Mouse (Mus musculus) heart, postnatal 36 days (tissue): ENCODE measurements around the gene Gtsf1l. TPM values are rescaled to one million over a fixed set of nuclear protein-coding genes. Genes with fewer than 3 reads are reported as not detected.

Experiments used
- DNase-seq, 2 experiments: peaks; one replicate each; pipeline ENCODE4 v3.0.0; 2021 to 2022
- intact Hi-C: fragments of 180-260 bp; cut with DNase I; formaldehyde crosslinking; loops from one replicate; pipeline ENCODE4 v1.15.1; 2025
- total RNA-seq, 2 experiments: library from RNA; stranded (reverse); gene quantifications; 2 replicates each; pipeline ENCODE4 v1.2.3; 2021

Gene Gtsf1l
- total RNA-seq, result not detected

DNA sequence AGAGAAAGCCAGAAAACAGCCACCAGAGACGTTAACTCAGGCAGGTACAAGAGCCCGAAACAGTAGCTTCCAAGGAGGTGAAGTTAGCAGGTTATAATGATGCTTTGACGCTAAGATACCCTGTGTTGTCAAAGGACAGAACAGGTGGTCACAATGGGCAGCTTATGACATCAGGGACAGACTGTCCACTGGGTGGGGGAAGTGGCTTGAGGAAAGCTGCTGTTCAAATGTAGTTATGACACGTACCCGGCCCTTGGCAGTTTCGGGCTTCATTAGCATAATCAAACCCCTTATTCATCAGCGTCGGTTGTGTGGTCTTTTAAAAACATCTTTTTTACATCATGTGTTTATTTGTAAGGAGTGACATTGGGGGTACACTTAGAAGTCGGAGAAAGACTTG, at the start of gene Gtsf1l:
Gtsf1l (minus strand) TSS at position 128 of the 400 bp plus-strand sequence.
- DNase-seq, result no peak
- intact Hi-C loops, result no loop called here

DNA sequence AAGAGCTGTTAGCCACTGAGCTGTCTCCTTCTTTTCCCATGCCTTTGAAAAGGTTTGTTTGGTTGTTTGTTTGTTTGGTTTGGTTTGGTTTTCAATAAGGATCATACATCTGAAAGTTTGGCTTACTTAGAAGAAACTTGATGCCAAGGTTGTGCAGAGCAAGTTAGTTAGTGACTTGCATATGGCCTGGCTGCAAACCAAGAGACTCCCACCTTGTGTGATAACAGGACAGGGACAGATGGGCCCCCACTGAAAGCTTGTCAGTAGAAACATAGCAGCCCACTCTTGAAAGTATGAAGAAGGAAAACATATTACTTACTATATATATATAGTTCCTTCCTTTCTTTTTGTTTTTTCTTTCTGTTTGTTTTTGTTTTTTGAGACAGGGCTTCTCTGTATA, 49.3 kb upstream of the Gtsf1l start:
- intact Hi-C loops, result no loop called here
- no peak for DNase-seq

- intact Hi-C loops, result no loop called here
- DNase-seq, result no peak
These were observed 48.3 kb upstream of the Gtsf1l start for GRCm38 (mm10) chr2:163135931-163136330.

DNA sequence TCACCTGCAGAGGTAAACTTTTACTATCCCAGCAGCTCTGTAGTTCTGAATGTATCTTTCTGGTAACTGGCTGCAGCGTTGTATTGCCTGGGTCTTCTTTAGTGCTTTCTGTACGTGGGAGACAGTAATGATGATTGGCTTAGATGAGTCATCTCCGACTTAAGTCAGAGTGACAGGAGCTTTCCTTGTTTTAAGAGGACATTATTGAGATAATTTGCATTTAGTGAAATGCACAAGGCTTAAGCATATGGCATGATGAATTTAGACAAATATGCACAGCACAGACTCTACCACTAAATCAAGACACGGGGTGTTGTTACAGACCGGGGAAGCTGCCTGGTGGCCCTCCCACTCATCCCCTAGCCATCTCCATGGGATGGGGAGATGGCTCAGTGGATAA, 44.7 kb upstream of the Gtsf1l start:
- intact Hi-C loops, result no loop called here
- DNase-seq, result no peak

- DNase-seq, result no peak
- intact Hi-C loops, result no loop called here
These were observed 43.2 kb upstream of the Gtsf1l start for GRCm38 (mm10) chr2:163130837-163131236.

DNA sequence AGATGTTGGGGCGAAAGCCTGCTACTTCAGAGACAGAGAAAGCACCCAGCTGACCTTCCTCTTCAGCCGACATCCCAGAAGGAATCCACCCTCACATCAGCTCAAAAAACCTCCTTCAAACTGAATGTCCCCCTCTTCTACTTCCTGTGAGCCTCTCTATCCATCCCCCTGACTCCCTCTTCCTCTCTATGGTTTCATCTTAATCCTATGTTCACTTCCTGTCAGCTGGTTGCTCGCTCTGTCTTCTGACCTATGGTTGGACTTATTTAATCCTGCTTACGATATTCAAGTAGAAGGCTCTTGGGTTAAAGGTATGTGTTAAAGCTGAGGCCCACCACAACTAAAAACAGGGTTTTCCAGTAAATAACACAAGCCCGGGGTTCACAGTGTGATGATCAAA, 35.8 kb upstream of the Gtsf1l start:
- intact Hi-C loops, result no loop called here
- DNase-seq, result no peak

DNA sequence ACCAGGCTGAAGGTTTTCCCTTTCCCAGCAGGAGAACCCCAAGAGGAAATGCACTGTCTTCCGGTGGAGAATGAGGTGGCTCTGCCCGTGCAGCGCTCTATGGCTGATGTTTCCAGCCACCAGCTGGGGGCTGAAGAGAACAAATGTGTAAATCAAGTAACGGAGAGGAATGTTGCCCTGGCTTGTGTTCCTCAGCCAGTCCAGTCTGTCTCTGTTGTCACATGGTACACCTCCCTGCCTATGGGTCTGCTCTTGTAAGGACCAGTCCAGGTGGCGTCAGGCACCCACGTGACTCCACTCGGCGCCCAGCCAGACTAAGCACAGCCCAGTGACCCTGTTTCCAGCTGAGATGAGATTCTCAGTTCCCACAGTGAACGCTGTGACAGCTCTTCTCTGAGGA, 34.7 kb upstream of the Gtsf1l start:
- DNase-seq, result peak; percentile 34 to 54
- intact Hi-C loops, result no loop called here

GRCm38 (mm10) chr2:163121353-163121660, 33.7 kb upstream of the Gtsf1l start:
- intact Hi-C loops, result no loop called here
- no peak for DNase-seq

- intact Hi-C loops, result no loop called here
- no peak for DNase-seq
These were observed 33.1 kb upstream of the Gtsf1l start for GRCm38 (mm10) chr2:163120626-163121352.

DNA sequence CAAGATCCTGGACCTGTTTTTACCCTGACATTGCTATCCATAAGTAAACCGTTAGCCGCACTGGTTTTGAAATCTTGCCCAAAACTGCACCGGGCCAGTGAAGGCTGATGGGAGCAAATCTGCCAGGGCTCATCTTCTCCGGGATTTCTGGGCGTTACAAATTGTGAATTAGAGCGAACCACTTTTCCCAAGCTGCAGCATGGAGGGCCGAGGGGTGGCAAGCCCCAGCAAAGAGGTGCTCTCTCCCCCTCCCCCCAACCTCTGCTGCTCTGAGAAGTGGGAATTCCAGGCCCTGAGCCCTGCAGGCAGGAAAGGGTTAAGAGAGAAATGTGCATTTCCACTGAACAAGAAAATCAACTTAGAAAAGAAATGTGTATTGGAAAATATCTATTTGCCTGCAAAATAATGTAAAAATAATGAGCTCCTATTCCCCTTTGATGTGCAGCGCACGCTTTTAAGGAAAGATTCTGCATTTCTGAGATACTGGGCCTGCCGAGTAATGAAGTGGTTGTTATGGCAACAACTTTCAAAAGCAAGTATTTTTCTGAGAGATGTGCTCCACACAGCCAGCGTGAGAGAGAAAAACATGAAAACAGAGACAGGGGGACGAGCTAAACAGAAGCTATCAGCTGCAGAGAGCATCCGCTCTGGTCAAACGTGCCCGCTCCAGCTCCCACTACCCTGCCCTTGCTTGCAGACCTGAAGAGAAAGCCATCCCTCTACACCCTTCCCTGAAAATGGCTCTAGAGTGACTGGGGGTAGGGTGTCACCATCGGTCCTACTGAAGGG, 24.0 kb upstream of the Gtsf1l start:
- intact Hi-C loops, result no loop called here
- no peak for DNase-seq

- no peak for DNase-seq
- intact Hi-C loops, result no loop called here
These were observed 23.1 kb upstream of the Gtsf1l start for GRCm38 (mm10) chr2:163110706-163111105.

DNA sequence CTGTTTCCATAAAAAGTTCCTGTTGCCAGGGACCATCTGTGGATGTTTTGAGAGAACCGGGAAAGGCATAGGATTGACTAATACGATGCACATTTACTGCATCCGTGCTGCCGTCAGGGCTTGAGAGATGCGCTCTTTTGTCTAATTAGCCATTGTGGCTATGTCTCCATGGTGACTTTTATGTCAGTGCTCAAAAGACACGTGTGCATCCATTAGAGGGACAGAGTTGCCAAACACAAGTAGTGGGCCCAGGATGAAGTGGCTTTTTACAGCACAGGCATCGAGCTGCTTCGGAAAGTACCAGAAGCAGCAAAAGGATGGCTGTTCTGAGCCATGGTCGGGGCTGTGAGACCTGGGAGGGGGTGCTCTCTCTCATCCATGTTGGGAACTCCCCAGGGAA, 20.7 kb upstream of the Gtsf1l start:
- intact Hi-C loops, result no loop called here
- DNase-seq, result no peak

- intact Hi-C loops, result loop anchor here (5.0 kb wide), 1 partner anchor 103 kb away; no protein-coding TSS in a partner anchor
- no peak for DNase-seq
These were observed 16.6 kb upstream of the Gtsf1l start for GRCm38 (mm10) chr2:163104086-163104770.

- intact Hi-C loops, result loop anchor here (5.0 kb wide), 1 partner anchor 104 kb away; no protein-coding TSS in a partner anchor
These were observed 15.4 kb upstream of the Gtsf1l start for GRCm38 (mm10) chr2:163102900-163103653.

DNA sequence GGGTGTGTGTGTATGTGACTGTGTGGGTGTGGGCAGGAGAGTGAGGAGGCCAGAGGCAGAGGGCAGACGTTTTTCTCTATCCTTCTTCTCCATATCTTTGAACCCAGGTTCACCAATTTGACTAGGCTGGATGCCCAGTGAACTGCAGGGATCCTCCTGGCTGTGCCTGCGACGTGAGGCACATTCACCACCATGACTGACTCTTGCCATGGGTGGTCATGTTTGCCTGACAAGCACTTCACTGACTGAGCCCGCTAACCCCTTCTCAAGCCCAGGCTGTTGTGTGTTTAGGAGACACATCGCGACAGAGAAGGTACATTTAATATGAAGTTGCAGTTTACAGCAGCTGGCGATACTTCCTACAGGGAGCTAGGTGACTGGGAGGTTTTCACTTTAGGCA, 14.6 kb upstream of the Gtsf1l start:
- DNase-seq, result no peak
- intact Hi-C loops, result loop anchor here (5.0 kb wide), 1 partner anchor 105 kb away; no protein-coding TSS in a partner anchor

More at GRCm38 (mm10) chr2:163102900-163103653, 15.4 kb upstream of the Gtsf1l start:
- DNase-seq, result no peak

DNA sequence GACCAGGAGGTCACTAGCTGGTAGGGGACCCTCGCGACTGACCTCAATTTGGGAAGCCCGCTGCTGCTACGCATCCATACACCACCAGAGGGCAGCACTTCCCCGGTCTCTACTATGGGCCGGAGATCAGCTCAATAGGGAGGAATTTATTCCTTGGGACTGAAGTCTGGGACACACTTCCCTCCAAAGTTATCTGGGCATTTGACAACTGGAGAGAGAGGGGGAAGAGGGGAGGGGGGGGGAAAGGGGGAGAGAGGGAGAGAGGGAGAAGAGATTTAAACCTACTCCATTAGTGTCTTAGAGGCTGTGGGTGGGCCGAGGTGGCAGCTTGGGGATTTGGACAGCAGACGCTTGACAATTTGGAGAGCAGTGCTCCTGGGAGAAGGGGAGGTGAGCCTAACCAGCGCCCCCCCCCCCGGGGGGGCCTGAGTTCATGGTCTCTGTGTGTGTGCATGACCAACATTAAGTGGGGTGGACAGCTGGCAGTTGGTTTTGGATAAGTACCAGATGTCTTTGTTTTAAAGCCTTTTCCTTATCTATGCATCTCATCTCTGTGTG, 14.1 kb upstream of the Gtsf1l start:
- intact Hi-C loops, result loop anchor here (1.0 to 5.0 kb wide), 3 partner anchors 106 to 301 kb away; no protein-coding TSS in a partner anchor
- DNase-seq, result peak; percentile 63 to 79

- DNase-seq, result no peak
- intact Hi-C loops, result loop anchor here (5.0 kb wide), 1 partner anchor 107 kb away; no protein-coding TSS in a partner anchor
These were observed 12.9 kb upstream of the Gtsf1l start for GRCm38 (mm10) chr2:163100551-163100950.

DNA sequence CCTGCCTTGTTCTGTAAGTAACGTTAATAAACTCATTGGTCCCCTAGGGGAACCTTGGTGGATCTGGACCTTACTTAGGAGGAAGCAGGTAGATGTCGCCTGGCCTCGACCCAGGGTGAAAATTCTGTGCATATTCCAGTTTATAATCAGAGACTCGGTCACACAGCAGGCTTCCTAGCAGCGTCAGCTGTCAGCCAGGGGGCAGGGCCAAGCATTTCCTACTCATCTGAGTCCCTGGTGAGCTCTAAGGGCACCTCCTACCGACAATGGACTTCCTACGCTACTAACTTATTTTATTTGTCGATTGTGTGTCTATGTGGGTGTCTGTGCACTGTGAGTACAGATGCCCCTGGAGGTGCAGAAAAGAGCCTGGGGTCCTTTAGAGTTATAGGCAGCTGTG, 12.3 kb upstream of the Gtsf1l start:
- no peak for DNase-seq
- intact Hi-C loops, result loop anchor here (5.0 kb wide), 1 partner anchor 107 kb away; no protein-coding TSS in a partner anchor

GRCm38 (mm10) chr2:163095784-163096183, 8.1 kb upstream of the Gtsf1l start:
- DNase-seq, result no peak
- intact Hi-C loops, result no loop called here

- intact Hi-C loops, result no loop called here
- no peak for DNase-seq
These were observed 7.3 kb upstream of the Gtsf1l start for GRCm38 (mm10) chr2:163094909-163095308.
